Mouse (Mus musculus) CH12.LX (cell line): Measurements from ENCODE around the gene Phgr1. TPM values are rescaled to one million over a fixed set of nuclear protein-coding genes. Genes with fewer than 3 reads are reported as not detected.

Experiments
- DNase-seq: peaks from one replicate; pipeline ENCODE4 v3.0.0-alpha.2; 2013; ENCODE audit errors: extremely low read depth
- H3K27ac ChIP-seq: 2 replicates; pipeline ENCODE4 v1.5.1; 2012; ENCODE audit warnings: low read depth, mild to moderate bottlenecking, control low read depth, moderate library complexity; ENCODE audit not compliant: insufficient read depth
- H3K27me3 ChIP-seq: replicated peaks from 2 replicates; pipeline ENCODE3; 2012; ENCODE audit warnings: inconsistent platforms
- H3K36me3 ChIP-seq, 2 experiments: replicated peaks in 1 of 2; 2 replicates each; pipeline versions ENCODE3 to v1.6.1; 2012; ENCODE audit warnings: inconsistent platforms in 1 of 2, low read length in 1 of 2, mild to moderate bottlenecking in 1 of 2, mixed read lengths in 1 of 2, moderate library complexity in 1 of 2; ENCODE audit not compliant: control insufficient read depth in 1 of 2, insufficient read depth in 1 of 2
- H3K4me1 ChIP-seq, 2 experiments: 2 replicates each; pipeline ENCODE4 v1.6.1; 2012; ENCODE audit warnings: inconsistent platforms in 1 of 2, moderate library complexity in 1 of 2; ENCODE audit not compliant: insufficient read depth in 2 of 2, control insufficient read depth in 1 of 2
- H3K4me2 ChIP-seq: 2 replicates; pipeline ENCODE4 v1.6.1; 2012; ENCODE audit warnings: low read depth, mild to moderate bottlenecking, control low read depth; ENCODE audit not compliant: poor library complexity, insufficient read depth, severe bottlenecking
- H3K4me3 ChIP-seq, 3 experiments: fragments of 150-350 bp in 1 of 3; sonication (generic) in 1 of 3; replicated peaks in 1 of 3; 2 replicates each; pipeline versions ENCODE3 to v1.5.1; 2011 to 2012; ENCODE audit warnings: low read depth in 2 of 3, low read length in 2 of 3, mild to moderate bottlenecking in 2 of 3, moderate library complexity in 2 of 3, control low read depth in 1 of 3, improper control_type of control experiment in 1 of 3, inconsistent platforms in 1 of 3, mixed read lengths in 1 of 3; ENCODE audit not compliant: poor library complexity in 1 of 3
- H3K79me2 ChIP-seq: replicated peaks from 2 replicates; pipeline ENCODE4 v1.6.1; 2012; ENCODE audit warnings: mild to moderate bottlenecking, moderate library complexity; ENCODE audit not compliant: control insufficient read depth, poor library complexity, insufficient read depth, severe bottlenecking; ENCODE audit errors: extremely low read depth
- H3K9ac ChIP-seq: 2 replicates; pipeline ENCODE4 v1.6.1; 2012; ENCODE audit warnings: low read depth, mild to moderate bottlenecking, control low read depth, moderate library complexity; ENCODE audit not compliant: insufficient read depth
- H3K9me3 ChIP-seq: replicated peaks from 2 replicates; pipeline ENCODE3; 2012; ENCODE audit warnings: low read length, inconsistent platforms, mixed read lengths
- CHD1 ChIP-seq: IDR thresholded peaks from 2 replicates; pipeline ENCODE4 v1.6.1; 2012; ENCODE audit warnings: low read depth, low read length, improper control_type of control experiment, inconsistent platforms
- CHD2 ChIP-seq: IDR thresholded peaks from 2 replicates; pipeline ENCODE4 v1.6.1; 2011; ENCODE audit warnings: low read length, improper control_type of control experiment
- CTCF ChIP-seq, 2 experiments: IDR thresholded peaks in 1 of 2; conservative IDR thresholded peaks in 1 of 2; 2 replicates each; pipeline ENCODE4 v1.5.1; 2011 to 2012; ENCODE audit warnings: low read depth in 2 of 2, low read length in 2 of 2, improper control_type of control experiment in 1 of 2, inconsistent platforms in 1 of 2, mild to moderate bottlenecking in 1 of 2, moderate library complexity in 1 of 2
- E2F4 ChIP-seq: IDR thresholded peaks from 2 replicates; pipeline ENCODE4 v1.6.1; 2011; ENCODE audit warnings: low read depth, low read length, improper control_type of control experiment; ENCODE audit not compliant: insufficient replicate concordance
- ETS1 ChIP-seq: conservative IDR thresholded peaks from 2 replicates; pipeline ENCODE4 v1.6.1; 2012; ENCODE audit warnings: low read depth, mild to moderate bottlenecking, inconsistent platforms, low read length, improper control_type of control experiment, moderate library complexity
- JUN ChIP-seq: IDR thresholded peaks from 2 replicates; pipeline ENCODE4 v1.6.1; 2011; ENCODE audit warnings: low read depth, mild to moderate bottlenecking, low read length, improper control_type of control experiment, moderate library complexity; ENCODE audit not compliant: insufficient read depth
- JUND ChIP-seq: conservative IDR thresholded peaks from 2 replicates; pipeline ENCODE4 v1.6.1; 2011; ENCODE audit warnings: low read depth, low read length, improper control_type of control experiment
- KAT2A ChIP-seq: IDR thresholded peaks from 2 replicates; pipeline ENCODE4 v1.6.1; 2012; ENCODE audit warnings: low read length, improper control_type of control experiment, inconsistent platforms; ENCODE audit not compliant: insufficient replicate concordance
- MAZ ChIP-seq: IDR thresholded peaks from 2 replicates; pipeline ENCODE4 v1.6.1; 2012; ENCODE audit warnings: low read depth, mild to moderate bottlenecking, inconsistent platforms, low read length, improper control_type of control experiment, moderate library complexity
- MXI1 ChIP-seq: IDR thresholded peaks from 2 replicates; pipeline ENCODE4 v1.6.1; 2011; ENCODE audit warnings: mild to moderate bottlenecking, low read depth, low read length, improper control_type of control experiment
- MYC ChIP-seq: IDR thresholded peaks from 2 replicates; pipeline ENCODE4 v1.6.1; 2011; ENCODE audit warnings: low read depth, mild to moderate bottlenecking, improper control_type of control experiment, low read length
- NELFE ChIP-seq: IDR thresholded peaks from 2 replicates; pipeline ENCODE4 v1.6.1; 2011; ENCODE audit warnings: low read depth, low read length, improper control_type of control experiment
- POLR2A ChIP-seq: IDR thresholded peaks from 2 replicates; pipeline ENCODE4 v1.6.1; 2011; ENCODE audit warnings: low read depth, mild to moderate bottlenecking, improper control_type of control experiment, low read length
- POLR2AphosphoS2 ChIP-seq: IDR thresholded peaks from 2 replicates; pipeline ENCODE4 v1.6.1; 2011; ENCODE audit warnings: low read depth, low read length, improper control_type of control experiment
- RAD21 ChIP-seq: IDR thresholded peaks from 2 replicates; pipeline ENCODE4 v1.6.1; 2011; ENCODE audit warnings: low read depth, mild to moderate bottlenecking, low read length, improper control_type of control experiment, moderate library complexity
- SIN3A ChIP-seq: IDR thresholded peaks from 2 replicates; pipeline ENCODE4 v1.6.1; 2012; ENCODE audit warnings: low read length, improper control_type of control experiment, inconsistent platforms
- SMC3 ChIP-seq: IDR thresholded peaks from 2 replicates; pipeline ENCODE4 v1.6.1; 2011; ENCODE audit warnings: low read depth, low read length, improper control_type of control experiment
- TCF12 ChIP-seq: IDR thresholded peaks from 2 replicates; pipeline ENCODE4 v1.6.1; 2014; ENCODE audit warnings: low read depth, mild to moderate bottlenecking, inconsistent platforms, low read length, improper control_type of control experiment
- USF1 ChIP-seq: IDR thresholded peaks from 2 replicates; pipeline ENCODE4 v1.6.1; 2014; ENCODE audit warnings: low read depth, mild to moderate bottlenecking, inconsistent platforms, low read length, improper control_type of control experiment
- ZC3H11A ChIP-seq: IDR thresholded peaks from 2 replicates; pipeline ENCODE4 v1.6.1; 2012; ENCODE audit warnings: low read depth, mild to moderate bottlenecking, inconsistent platforms, low read length, improper control_type of control experiment
- ZMIZ1 ChIP-seq: IDR thresholded peaks from 2 replicates; pipeline ENCODE4 v1.6.1; 2012; ENCODE audit warnings: low read depth, mild to moderate bottlenecking, inconsistent platforms, low read length, improper control_type of control experiment
- dilution Hi-C: fragments of 300-500 bp; cut with MboI; formaldehyde crosslinking; loops from 2 replicates; pipeline ENCODE4 v1.14.3; 2020; ENCODE audit warnings: low sequenced_read_pairs; ENCODE audit not compliant: extremely low pct_unique_long_range_greater_than_20kb, extremely low pct_ligation_motif_present
- in situ Hi-C: fragments of 300-500 bp; cut with MboI; formaldehyde crosslinking; loops from 3 replicates; pipeline ENCODE4 v1.14.3; 2019; ENCODE audit warnings: low sequenced_read_pairs, low pct_ligation_motif_present, low pct_unique_long_range_greater_than_20kb, mixed read lengths
- polyA plus RNA-seq: library from polyadenylated mRNA; unstranded; fragments of >175 nt; gene quantifications from 2 replicates; pipeline ENCODE4 v1.2.1, GENCODE M21; 2012; ENCODE audit warnings: low read depth; ENCODE audit not compliant: insufficient read length
- total RNA-seq, 2 experiments: library from RNA; depleted of rRNA; stranded (reverse); fragments of 300-350 nt in 1 of 2; fragments of >200 nt in 1 of 2; gene quantifications; 2 replicates each; pipeline ENCODE4 v1.2.3; 2012 to 2014

Phgr1 gene
- total and polyA plus RNA-seq, 3 experiments: not detected

- Histone ChIP-seq H3K4me3 (no peak overlapping the region), H3K79me2 (no peaks in the 10 kb centered on the region), H3K27me3 (peaks cover 13% of the 10 kb centered on the region), H3K27ac (no peak overlapping the region), H3K9me3 (no peaks in the 10 kb centered on the region), H3K9ac (no peak overlapping the region), H3K4me2 (no peak overlapping the region), H3K4me1 (peaks cover 7 to 20% of the 10 kb centered on the region in 2 experiments), H3K36me3 (peaks cover 0 to 4% of the 10 kb centered on the region in 2 experiments)
- no peak for DNase-seq
- TF ChIP-seq CHD2 (no peak), RAD21 (peak; percentile 26), CTCF (conservative IDR thresholded peaks at IDR 0.05 in 1 of 2, IDR thresholded peaks at IDR 0.05 in 1 of 2; ENCODE audit: low read depth in 2 of 2, low read length in 2 of 2) (peak in 1 of 2 experiments; percentile 40; a peak in 2 of 4 replicates), JUN (no peak), ETS1 (no peak)
- dilution Hi-C loops: no loop called here
- in situ Hi-C loops: loop anchor here (25.0 kb wide), 1 partner anchor 432 kb away; no protein-coding TSS in a partner anchor
These were observed 17.2 kb upstream of the Phgr1 start for GRCm38 (mm10) chr2:118755407-118755806.

GRCm38 (mm10) chr2:118756103-118756502, 16.5 kb upstream of the Phgr1 start:
- H3K79me2 ChIP-seq: no peaks in the 10 kb centered on the region
- peaks cover 15% of the 10 kb centered on the region for H3K27me3 ChIP-seq
- no peaks in the 10 kb centered on the region for H3K36me3 ChIP-seq
- in situ Hi-C loops: loop anchor here (25.0 kb wide), 1 partner anchor 431 kb away; no protein-coding TSS in a partner anchor
- no peak overlapping the region for H3K27ac ChIP-seq
- peaks cover 5 to 14% of the 10 kb centered on the region in 2 experiments for H3K4me1 ChIP-seq
- no peak overlapping the region for H3K4me2 ChIP-seq
- H3K4me3 ChIP-seq: no peak overlapping the region
- H3K9ac ChIP-seq: no peak overlapping the region
- no peak for TF ChIP-seq RAD21
- TF ChIP-seq E2F4: no peak
- TF ChIP-seq KAT2A: no peak
- TF ChIP-seq CTCF (conservative IDR thresholded peaks at IDR 0.05 in 1 of 2, IDR thresholded peaks at IDR 0.05 in 1 of 2; ENCODE audit: low read depth in 2 of 2, low read length in 2 of 2): no peak
- TF ChIP-seq USF1: no peak
- no peak for TF ChIP-seq JUND
- no peak for TF ChIP-seq TCF12
- TF ChIP-seq ZC3H11A: no peak
- no peak for TF ChIP-seq SMC3
- no peak for TF ChIP-seq ZMIZ1
- no peak for TF ChIP-seq MXI1
- TF ChIP-seq MAZ: no peak
- TF ChIP-seq SIN3A: no peak
- no peak for TF ChIP-seq POLR2A
- TF ChIP-seq CHD1: no peak
- TF ChIP-seq MYC: no peak
- no peak for TF ChIP-seq NELFE
- TF ChIP-seq POLR2AphosphoS2: no peak
- TF ChIP-seq CHD2: no peak
- no peak for DNase-seq
- no peaks in the 10 kb centered on the region for H3K9me3 ChIP-seq
- dilution Hi-C loops: no loop called here
